Mouse (Mus musculus) left cerebral cortex, postnatal 10 days (tissue): Measurements from ENCODE around the gene Vwa1. TPM values are rescaled to one million over a fixed set of nuclear protein-coding genes. Genes with fewer than 3 reads are reported as not detected.
"Not testable (repeated sequence)": the region's sequence is repeated elsewhere in the genome, so short reads cannot be mapped to it uniquely, and the experiment has no call there.

ENCODE experiments used
- DNase-seq, 2 experiments: peaks; one replicate each; pipeline ENCODE4 v3.0.0; 2021 to 2022; ENCODE audit warnings: low spot score in 2 of 2, mixed read lengths in 1 of 2; ENCODE audit errors: extremely low spot score in 1 of 2
- intact Hi-C: fragments of 180-260 bp; cut with DNase I; formaldehyde crosslinking; loops from one replicate; pipeline ENCODE4 v1.15.1; 2025
- total RNA-seq, 2 experiments: library from RNA; stranded (reverse); gene quantifications; 2 replicates each; pipeline ENCODE4 v1.2.3; 2021

Vwa1 gene
- 10 to 100 TPM; 14.6 to 19.3 TPM for total RNA-seq

DNA sequence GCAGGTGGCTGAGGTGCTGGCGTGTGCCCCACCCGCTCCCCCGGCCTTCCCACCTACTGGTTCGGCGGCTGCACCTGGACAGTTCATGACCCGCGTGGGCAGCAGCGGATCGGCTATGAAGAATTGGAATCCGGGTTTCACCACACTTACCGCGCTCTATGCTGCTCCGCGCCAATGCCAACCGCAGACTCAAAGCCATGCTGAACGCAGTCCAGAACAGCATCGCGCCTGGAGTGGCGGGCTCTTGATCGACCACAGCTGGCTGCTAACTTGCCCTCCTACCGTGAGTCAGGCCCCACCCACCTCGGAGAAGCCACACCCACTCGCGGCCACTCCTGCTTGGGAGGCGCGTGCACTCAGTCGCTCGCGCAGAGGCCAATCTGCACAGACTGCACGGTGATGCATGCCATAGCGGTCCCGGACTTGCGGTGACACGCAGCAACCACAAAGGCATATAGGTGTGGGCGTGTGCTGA, at the start of gene Vwa1:
Gene Vwa1 (minus strand): TSS at position 419 of the 475 bp plus-strand sequence.
- intact Hi-C loops: no loop called here
- peak; percentile 72 to 95 for DNase-seq

DNA sequence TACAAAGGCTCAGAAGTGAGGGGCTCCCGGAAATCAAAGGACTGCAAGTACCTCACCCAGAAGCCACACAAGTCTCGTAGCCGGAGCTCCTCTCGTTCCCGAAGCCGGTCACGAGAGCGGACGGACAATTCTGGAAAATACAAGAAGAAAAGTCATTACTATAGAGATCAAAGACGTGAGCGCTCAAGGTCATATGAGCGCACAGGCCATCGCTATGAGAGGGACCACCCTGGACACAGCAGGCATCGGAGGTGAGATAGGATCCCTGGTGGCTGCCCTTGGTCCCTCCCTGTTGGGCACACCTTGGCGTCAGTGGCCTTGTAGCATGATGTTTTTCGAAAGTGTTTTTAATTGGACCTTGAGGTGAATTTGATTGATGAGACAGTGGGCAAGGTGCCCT, 48.9 kb upstream of the Vwa1 start:
- no peak for DNase-seq
- intact Hi-C loops: no loop called here

DNA sequence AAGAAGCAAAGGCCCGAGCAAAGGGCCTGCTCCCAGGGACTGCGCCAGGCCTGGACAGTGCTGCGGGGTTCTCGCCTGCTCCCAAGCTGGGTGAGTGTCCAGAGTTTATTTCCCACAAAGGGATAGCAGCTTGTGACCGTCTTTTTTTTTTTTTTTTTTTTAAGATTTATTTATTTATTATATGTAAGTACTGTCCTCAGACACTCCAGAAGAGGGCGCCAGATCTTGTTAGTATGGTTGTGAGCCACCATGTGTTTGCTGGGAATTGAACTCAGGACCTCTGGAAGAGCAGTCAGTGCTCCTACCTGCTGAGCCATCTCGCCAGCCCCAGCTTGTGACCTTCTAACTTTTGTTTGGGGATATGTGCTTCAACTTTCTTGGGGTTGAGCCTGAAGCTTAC, 46.5 kb upstream of the Vwa1 start:
- DNase-seq: no peak
- intact Hi-C loops: no loop called here

DNA sequence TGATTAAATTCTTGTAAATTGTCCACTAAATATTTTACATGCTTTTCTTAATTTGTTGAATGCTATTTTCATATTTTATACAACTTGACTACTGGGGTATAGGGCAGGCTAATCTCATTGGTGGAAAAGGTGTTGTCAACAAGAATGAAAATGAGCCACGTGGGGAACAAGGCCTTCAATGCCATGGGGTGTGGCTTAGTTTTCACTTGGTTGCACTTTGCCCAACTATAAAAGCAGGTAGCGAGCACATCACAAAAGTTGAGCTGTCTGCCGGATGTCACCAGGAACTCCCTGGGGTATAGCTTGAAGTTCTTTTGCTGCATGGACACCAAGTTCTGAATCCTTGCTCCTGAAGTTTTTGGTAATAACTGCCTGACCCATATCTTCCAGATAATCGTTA, 43.0 kb upstream of the Vwa1 start:
- DNase-seq: no peak
- intact Hi-C loops: no loop called here

DNA sequence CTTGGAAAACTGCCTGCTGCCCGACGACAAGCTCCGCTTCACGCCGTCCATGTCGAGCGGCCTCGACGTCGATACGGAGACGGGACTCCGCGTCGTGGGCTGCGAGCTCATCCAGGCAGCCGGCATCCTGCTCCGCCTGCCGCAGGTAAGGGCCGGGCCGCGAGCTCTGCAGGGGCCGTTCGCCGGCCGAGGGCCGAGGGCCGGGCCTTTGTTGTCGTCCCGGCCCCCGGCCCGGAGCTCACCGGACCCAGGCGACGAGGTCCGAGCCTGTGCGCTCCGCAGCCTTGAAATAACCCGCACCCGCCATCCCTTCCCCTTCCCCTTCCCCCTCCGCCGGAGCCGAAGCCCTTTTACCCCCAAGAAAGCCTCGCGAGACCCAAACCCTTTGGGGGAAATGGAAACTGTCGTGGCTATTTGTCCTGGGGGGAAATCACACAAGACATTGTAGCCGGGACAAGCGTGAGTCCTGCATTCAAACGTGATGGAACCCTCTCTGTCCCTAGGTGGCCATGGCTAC, 38.2 kb upstream of the Vwa1 start:
- intact Hi-C loops: no loop called here
- DNase-seq: peak in 1 of 2 experiments; percentile 74

DNA sequence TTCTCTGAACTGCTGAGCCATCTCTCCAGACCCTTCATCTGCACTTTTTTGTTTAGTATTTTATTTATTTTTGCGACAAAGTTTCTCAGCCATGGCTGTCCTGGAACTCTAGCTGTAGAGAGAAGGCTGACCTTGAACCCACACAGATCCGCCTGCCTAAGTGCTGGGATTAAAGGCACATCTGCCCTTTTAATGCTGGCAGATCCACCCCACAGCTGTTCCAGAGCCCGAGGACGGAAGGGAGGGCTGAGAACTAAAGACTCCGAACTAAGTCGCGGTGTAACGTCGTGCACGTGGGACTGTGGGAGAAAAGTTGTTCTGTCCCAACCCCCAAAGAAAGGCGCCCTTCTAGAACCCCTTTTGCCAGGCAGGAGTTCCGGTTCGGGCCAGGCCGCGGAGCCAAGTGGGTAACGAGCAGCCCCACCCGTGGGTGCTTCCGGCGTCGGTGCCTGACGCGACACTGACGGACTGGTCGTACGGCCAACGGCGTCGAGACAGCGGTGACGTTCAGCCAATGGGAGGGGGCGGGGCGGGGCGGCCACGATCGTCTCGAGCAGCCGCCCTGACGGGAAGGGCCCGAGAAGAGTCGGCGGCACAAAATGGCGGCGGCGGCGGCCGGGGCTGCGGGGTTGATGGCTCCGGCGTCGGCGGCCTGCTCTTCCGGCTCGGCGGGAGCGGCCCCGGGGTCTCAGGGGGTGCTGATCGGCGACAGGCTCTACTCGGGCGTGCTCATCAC, 37.6 kb upstream of the Vwa1 start, which contains the start of gene Ccnl2:
Gene Ccnl2 (plus strand): TSS at position 561 of the 736 bp plus-strand sequence.
- intact Hi-C loops: no loop called here
- DNase-seq: peak; percentile 92 to 97

DNA sequence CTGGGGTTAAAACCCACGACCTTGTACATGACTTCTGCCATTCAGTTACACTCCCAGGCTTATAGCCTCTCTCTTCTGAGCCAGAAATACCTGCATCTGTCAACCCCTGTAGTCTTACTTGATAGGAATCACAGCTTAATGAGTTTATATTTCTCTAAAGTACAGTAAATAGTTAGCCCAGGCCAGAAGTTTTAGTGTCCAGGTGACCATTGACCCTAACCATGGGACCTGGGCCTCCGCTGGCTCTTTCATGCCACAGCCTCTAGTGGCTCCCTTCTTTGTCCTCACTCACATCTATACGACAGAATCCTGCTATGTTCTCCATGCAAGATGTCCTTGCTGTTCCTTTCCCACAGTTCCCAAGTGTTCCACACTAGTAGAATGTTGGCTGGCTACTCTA, 33.3 kb upstream of the Vwa1 start:
- intact Hi-C loops: no loop called here
- DNase-seq: no peak

DNA sequence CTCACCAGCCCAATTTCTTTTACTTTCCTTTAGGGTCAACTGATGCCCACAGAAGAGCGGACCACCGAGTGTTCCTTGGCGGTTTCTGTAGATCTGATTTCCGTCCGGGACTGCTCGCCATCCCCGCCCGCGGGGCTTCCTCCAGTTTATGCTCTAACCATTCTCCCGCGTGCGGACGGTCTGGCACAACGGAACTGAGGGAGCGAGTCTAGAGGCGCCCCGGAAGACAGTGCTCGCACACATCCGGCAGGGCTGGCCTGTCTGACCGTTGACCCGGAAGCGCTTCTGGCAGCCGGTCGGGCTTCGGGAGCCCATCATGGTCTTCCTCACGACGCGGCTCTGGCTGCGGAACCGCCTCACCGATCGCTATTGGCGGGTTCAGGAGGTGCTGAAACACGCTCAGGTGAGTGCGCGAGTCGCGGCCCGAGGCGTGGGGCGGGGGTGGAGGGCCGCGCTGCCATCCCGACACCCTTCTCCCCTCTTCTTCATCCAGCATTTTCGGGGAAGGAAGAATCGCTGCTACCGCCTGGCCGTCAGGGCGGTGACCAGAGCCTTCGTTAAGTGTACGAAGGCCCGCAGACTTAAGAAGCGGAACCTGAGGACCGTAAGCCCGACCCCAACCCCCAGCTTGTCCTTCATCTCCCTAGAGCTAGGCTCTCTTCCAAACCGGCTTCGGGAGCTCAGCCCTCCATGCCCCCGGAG, 29.0 kb upstream of the Vwa1 start:
- intact Hi-C loops: no loop called here

DNA sequence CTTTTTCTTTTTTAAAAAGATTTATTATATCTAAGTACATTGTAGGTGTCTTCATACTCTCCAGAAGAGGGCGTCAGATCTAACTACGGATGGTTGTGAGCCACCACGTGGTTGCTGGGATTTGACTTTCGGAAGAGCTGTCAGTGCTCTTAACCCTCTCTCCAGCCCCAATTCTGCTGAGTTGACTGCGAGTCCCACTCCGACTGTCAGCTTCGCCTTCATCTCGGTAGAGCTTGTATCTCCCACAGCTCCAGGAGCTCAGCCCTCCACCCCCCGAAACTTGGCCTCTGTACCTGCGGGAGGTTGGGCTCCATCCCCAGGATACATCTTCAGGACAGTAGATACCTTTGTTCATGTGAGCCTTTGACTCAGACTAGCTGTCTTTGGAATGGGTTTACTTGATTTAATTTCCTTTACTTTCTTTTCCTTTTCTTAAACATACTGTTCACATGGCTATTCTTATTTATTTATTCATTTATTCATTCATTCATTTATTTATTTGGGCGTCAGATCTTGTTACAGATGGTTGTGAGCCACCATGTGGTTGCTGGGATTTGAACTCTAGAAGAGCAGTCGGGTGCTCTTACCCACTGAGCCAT, 28.3 kb upstream of the Vwa1 start, which contains the start of gene Mrpl20:
Gene Mrpl20 (plus strand): TSS at position 138 of the 599 bp plus-strand sequence.
- no peak for DNase-seq
- intact Hi-C loops: no loop called here

More for the DNA sequence above, 29.0 kb upstream of the Vwa1 start:
- peak; percentile 94 to 98 for DNase-seq

DNA sequence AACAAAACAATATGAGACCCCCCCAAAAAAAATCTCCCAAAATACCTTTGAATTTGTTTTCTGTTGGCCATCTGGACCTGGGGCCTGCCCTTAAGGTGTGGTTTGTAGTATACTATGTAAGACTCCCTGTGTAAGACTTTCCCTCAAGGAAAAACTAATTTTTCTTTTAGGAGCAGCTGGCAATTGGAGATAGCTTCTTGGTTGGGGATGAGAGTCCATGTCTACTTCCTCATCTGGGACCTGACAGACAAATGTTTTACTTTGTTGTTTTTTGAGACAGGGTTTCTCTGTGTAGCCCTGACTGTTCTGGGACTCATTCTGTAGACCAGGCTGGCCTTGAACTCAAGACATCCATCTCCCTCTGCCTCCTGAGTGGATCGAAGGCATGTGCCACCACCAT, 27.6 kb upstream of the Vwa1 start:
- intact Hi-C loops: no loop called here

DNA sequence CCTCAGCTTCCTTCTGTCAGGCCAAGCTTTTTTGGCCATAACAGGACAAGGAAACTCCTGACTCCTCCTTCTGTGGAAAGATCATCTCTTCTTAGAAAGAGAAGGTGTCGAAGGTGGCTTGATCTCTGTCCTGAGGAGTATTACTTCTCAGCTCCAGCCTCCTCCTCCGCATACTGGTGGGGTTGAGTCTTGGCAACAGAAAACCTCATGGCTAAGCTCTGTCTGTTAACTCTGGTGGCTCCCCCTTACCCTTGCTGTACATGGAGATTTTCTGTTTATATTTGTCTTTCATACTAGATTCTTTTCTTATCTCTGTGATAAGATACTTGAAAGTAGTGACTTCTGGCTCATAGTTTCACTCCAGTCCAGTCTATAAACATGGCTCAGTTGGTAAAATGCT, 19.2 kb upstream of the Vwa1 start:
- intact Hi-C loops: no loop called here

More for the DNA sequence above, 27.6 kb upstream of the Vwa1 start:
- DNase-seq: no peak

DNA sequence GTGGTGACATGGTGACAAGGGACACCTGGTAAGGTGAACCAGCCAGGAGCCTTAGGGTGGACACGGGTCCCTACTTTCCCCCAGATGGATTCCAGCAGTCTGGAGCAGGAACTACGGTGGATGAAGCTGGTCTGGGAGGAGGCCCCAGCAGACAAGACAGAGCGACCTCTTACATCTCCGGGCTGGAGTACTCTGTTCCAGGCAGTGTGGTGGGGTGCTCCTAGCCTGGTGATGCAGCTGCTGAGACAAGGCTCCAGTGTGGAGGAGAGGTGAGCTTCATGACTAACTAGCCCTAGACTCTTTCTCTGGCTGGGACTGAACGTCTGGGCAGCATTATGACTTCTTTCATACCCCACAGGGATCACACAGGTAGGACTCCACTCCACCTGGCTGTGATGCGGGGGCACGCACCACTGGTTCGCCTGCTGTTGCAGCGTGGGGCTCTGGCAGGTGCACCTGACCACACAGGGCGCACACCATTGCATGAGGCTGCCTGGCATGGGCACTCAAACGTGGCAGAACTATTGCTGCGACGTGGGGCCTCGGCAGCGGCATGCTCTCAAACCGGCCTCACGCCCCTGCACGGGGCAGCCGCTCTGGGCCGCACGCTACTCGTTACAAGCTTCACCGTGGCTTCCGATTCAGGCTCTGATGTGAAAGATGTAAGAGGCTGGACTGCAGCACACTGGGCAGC, 16.9 kb upstream of the Vwa1 start:
- intact Hi-C loops: no loop called here
- DNase-seq: no peak

More for the DNA sequence above, 19.2 kb upstream of the Vwa1 start:
- no peak for DNase-seq

DNA sequence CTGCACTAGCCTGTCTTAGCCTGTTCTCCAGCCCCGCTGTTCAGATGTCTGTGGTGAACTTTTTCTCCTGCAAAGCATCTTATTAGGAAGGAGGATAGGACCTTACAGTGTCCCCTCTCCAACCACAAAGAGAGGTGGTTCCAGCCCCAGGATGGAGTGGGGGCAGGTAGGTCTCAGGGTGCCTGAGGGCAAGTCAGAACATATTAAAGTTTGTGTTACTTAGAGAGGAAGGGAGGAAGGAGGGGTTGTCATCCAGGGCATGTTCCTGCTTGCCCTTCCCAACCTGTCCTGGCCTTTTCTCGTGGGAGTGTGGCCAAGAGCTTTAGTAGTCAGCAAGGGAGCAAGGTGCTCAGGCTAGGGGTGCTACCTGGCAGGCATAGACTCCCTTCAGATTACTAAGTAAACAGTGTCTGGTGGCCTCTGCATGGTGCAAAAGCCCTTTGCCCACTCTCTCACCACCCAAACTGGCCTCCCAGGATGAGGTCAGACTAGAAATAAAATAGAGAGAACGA, 16.2 kb upstream of the Vwa1 start:
- intact Hi-C loops: no loop called here
- DNase-seq: no peak

DNA sequence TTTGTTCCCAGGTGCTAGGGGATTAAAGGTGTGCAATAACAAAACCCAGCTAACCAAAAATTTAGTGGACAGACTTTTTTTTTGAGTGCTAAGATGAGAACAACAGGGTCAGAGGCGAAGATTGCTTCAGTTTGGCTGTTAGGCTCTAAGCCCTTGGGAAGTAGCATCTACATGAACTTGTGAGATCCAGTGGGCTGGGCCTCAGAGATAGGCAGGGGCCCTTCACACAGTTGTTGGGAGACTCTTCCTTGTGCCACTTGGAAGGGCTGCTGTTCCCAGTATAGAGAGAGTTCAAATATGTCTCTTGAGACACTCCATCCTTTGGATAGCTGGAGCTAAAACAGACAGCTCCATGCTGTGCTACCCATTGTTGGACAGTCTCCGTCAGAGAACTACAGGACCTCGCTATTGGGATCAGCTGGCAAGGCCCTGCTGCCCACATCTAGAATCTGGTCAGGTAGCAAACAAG, 15.6 kb upstream of the Vwa1 start, which contains the start of gene Ankrd65:
Gene Ankrd65 (plus strand): TSS at position 419 of the 469 bp plus-strand sequence.
- no peak for DNase-seq
- intact Hi-C loops: no loop called here

DNA sequence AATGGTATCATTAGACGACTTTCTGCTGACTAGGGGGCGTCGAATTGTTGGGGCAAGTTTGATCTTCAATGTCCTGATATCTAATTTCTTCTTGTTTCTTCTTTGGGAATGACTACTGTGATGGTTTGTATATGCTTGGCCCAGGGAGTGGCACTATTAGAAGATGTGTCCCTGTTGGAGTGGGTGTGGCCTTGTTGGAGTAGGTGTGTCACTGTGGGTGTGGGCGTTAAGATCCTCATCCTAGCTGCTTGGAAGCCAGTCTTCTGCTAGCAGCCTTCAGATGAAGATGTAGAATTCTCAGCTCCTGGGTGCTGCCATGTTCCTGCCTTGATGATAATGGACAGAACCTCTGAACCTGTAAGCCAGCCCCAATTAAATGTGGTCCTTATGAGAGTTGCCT, 14.3 kb upstream of the Vwa1 start:
- intact Hi-C loops, DNase-seq: not testable (repeated sequence)

DNA sequence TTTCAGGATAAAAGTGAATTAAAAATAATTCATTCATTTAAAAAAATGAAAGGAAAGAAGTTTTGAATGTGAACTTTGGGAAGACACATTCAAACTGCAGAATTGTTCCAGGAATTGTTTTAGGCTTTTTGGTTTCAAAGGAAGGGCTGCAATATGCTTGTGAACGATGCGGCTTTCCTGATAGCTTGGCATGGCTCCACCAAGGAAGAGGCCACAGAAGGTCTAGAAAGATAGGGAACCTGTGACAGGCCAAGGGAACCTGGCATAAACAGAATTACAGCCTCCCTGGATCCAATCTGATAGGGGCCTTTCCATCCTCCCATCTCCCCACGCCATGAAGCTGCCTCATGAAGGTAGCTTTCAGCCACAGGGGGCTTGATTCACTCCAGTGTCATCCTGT, 13.8 kb upstream of the Vwa1 start:
- DNase-seq: no peak
- intact Hi-C loops: no loop called here

DNA sequence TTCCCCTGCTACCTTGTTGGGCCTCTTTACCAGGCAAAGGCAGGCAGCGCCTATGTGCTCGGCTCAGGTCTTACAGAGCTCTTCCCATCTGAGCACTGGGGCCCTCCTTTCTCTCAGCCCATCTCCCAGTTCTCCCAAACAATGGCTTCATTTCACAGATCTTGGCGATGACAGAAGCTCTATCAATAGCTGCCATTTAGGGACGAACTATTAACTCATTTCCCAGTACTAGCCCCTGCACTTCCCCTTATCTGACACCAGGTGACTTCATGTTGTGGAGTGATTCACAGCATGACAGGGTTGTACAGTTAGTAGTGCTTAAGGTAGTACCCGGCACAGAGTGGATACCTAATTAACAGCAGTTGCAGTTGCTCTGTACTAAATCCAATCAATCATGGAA, 11.3 kb upstream of the Vwa1 start, which contains the start of gene Tmem88b:
Gene Tmem88b (minus strand): TSS at position 56 of the 400 bp plus-strand sequence.
- no peak for DNase-seq
- intact Hi-C loops: no loop called here

DNA sequence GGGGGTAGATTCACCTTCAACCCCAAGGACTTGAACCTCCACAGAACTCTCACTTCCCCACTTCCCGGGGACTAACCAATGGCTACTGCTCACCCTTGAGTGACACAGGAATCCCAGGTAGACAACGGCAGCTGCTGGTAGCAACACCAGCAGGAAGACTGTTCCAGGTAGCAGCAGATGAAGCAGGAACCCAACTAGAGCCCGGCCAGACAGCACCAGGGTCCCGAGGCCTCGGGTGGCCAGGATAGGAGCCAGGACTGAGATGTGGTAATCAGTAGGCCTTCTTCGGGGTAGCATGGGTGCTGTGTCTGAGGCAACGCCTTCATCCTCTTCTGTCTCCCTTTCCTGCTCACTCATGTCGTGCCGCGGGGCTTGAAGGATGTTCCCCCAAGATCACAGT, 10.7 kb upstream of the Vwa1 start:
- intact Hi-C loops: no loop called here
- DNase-seq: no peak
